Mouse (Mus musculus): Measurements from ENCODE around the gene Tmem132d. TPM values are rescaled to one million over a fixed set of nuclear protein-coding genes. Genes with fewer than 3 reads are reported as not detected.

Tmem132d gene
- total RNA-seq (2021), result 10 to 100 TPM; 17.6 to 18.2 TPM

DNA sequence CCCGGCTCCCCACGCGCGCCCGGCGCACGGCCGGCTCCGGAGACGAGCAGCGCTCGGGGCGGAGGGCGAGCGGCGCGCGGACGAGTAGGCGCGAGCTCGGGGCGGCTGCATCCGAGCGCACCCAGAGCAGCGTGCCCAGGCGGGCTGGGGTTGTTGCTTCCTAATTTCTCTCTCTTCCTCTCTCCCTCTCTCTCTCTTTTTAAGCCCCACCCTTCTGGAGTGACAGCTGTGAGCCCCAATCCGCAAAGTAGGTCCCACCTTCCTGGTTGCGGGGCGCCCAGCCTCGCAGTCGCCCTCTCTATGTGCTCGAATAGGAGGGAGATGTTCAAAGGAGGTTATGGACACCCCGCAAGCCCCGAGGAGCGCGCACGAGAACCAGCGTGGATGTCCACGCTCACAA lies at the start of gene Tmem132d:
Tmem132d (minus strand) TSS at position 162 of the 400 bp plus-strand sequence.
- DNase-seq (ENCODE audit: extremely low spot score in 1 of 2, low spot score in 1 of 2), result peak; percentile 48 to 69

DNA sequence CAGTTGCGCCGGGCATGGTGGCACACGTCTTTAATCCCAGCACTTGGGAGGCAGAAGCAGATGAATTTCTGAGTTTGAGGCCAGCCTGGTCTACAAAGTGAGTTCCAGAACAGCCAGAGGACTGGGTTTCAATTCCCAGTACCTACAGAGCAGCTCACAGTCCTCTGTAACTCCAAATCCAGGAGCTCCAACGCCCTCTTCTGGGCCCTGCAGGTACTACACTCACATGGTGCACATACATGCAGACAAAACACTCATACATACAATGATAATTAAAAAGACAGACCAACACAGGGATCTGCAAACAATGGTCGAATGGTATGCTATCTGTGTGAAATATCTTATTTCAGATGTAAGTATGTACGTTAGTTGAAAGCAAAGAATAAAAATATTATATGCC lies 47.9 kb upstream of the Tmem132d start:
- DNase-seq (ENCODE audit: extremely low spot score in 1 of 2, low spot score in 1 of 2), result no peak

DNA sequence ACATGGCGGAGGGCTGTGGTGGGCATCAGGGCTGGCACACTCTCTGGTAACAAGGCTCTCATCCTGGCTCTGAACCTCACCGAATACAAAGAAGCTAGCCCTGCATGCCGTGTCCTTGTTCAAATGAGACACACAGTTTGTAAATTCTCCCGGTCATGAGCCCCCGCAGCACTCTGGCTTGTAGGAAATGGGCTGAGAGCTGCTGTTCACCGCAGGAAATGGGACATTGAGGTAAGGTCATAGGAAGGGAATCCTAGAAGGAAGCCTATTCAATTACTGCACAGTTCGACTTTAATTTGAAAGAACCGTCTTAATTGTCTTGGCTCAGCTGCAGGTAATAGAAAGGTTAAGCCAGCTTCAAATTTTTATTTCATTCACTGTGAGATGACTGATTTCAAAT lies 42.5 kb upstream of the Tmem132d start:
- DNase-seq (ENCODE audit: extremely low spot score in 1 of 2, low spot score in 1 of 2), result no peak

DNA sequence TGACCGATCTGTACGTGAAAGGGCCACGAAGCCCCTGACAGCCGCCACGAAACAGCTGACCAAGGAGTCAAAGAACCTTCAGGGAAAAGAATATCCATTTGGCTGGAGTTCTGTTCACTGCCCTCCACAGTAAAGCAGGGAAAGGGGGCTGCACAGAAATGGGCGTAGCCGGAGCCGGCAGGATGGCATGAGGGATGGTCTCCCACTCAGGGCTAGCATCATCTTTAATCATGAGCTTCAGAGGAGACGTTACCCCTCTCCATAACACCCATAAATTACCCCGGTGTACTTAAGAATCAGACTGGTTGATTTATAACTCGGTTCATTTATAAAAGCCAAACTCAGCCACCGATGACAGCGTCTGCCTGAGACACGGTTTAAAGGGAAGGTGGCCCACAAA lies 36.9 kb upstream of the Tmem132d start:
- DNase-seq (ENCODE audit: extremely low spot score in 1 of 2, low spot score in 1 of 2), result no peak

DNA sequence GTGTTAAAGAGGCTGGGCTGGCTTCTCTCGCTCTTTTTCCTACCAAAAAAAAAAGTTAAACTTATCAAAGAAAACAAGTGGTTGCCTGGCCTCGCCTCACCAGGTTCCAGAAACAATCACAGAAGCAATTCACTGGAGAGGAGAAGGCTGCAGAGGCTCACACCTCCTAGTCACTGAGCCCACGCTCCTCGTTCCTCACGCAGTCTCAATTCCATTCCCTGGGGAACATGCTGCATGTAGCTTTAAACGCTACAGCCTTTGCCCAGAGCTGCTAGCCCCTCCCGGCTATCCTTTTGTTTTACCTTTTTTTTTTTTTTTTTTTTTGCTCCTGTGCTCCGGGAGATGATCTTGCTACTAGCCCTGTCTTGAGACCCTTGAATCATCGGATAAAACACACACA lies 31.6 kb upstream of the Tmem132d start:
- no peak for DNase-seq (ENCODE audit: extremely low spot score in 1 of 2, low spot score in 1 of 2)

DNA sequence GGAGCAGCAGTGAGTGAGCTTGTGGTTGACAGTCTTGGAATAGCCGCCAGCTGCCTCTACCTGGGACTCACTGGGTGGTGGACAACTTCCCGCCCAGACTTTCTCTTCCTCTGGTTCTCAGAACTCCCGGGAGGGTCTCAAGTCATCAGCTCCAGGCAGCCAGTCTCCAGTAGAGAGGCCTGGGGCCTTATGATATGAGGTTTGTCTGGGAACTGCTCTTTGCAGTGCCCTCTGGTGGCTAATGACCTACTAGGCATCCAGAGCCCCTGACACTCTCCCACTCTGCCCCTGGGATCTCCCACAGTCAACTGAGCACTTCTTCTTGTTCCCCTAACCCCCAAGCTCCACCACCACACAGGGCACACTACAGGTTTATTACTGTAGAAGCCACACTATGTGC lies 27.7 kb upstream of the Tmem132d start:
- no peak for DNase-seq (ENCODE audit: extremely low spot score in 1 of 2, low spot score in 1 of 2)

- no peak for DNase-seq (ENCODE audit: extremely low spot score in 1 of 2, low spot score in 1 of 2)
Measured at GRCm38 (mm10) chr5:128455732-128456131, 22.9 kb upstream of the Tmem132d start.

GRCm38 (mm10) chr5:128452196-128452595 lies 19.3 kb upstream of the Tmem132d start:
- DNase-seq (ENCODE audit: extremely low spot score in 1 of 2, low spot score in 1 of 2), result no peak

- no peak for DNase-seq (ENCODE audit: extremely low spot score in 1 of 2, low spot score in 1 of 2)
Measured at GRCm38 (mm10) chr5:128450808-128451207, 17.9 kb upstream of the Tmem132d start.

DNA sequence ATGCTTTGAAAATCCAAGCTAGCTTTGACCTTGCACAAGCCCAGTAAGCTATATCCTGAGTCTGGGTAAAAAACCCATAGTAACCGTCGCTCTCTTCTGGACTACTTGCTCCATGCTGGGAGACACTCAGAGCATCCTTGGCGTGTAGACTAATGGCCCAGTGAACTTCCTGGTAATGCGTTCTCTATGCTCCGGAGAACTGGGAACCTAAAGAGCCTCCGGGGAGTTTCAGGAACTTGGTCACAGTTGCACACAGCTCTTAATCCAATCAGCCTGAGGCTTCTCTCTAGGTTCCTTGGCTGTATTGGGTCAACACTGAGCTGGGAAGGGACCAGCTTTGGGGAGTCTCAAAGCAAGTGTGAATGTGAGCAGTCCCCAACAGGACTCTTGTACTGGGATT lies 12.0 kb upstream of the Tmem132d start:
- DNase-seq (ENCODE audit: extremely low spot score in 1 of 2, low spot score in 1 of 2), result no peak

GRCm38 (mm10) chr5:128443848-128444247 lies 11.0 kb upstream of the Tmem132d start:
- DNase-seq (ENCODE audit: extremely low spot score in 1 of 2, low spot score in 1 of 2), result no peak

GRCm38 (mm10) chr5:128441121-128441520 lies 8.2 kb upstream of the Tmem132d start:
- no peak for DNase-seq (ENCODE audit: extremely low spot score in 1 of 2, low spot score in 1 of 2)

DNA sequence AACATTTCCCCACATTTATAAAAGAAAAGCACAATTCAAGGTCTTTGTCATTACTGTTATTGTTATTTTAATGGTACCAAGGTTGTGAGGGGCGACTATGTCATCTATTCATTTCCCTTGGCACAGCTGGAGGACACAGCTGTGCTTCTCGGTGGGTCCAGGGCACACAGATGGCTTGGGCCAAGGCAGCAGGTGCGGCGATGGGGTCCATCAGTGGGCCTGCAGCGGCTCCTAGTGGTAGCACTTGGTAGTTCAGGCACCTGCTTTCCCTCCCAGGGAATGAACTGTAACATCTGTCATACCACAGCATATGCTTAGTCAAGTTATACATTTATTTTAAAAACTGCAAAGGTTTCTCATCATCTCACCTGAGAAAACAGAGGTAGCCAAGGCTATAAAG lies 7.0 kb upstream of the Tmem132d start:
- DNase-seq (ENCODE audit: extremely low spot score in 1 of 2, low spot score in 1 of 2), result peak; percentile 72 to 91

- no peak for DNase-seq (ENCODE audit: extremely low spot score in 1 of 2, low spot score in 1 of 2)
Measured at GRCm38 (mm10) chr5:128438078-128438477, 5.2 kb upstream of the Tmem132d start.

GRCm38 (mm10) chr5:128436909-128437308 lies 4.0 kb upstream of the Tmem132d start:
- peak; percentile 84 to 86 for DNase-seq (ENCODE audit: extremely low spot score in 1 of 2, low spot score in 1 of 2)

DNA sequence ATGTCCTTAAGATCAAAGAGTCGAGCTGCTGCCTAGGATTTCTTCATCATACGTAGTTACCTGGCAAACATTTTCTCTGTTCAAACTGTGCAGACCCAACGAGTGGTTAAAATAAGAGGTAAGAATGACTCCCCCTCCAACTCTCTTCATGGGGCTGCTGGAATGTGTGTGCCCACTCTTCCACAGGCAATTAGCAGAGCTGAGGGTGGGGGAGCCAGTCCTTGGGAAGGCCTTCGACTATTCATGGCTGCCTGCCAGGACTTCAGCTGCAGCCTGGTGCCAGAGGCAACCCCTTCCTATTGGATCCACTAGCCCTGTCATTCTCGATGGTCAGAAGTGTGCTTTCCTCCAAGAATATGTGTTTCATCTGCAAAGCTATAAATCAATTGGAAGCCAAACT lies 2.8 kb upstream of the Tmem132d start:
- DNase-seq (ENCODE audit: extremely low spot score in 1 of 2, low spot score in 1 of 2), result no peak

- DNase-seq (ENCODE audit: extremely low spot score in 1 of 2, low spot score in 1 of 2), result no peak
Measured at GRCm38 (mm10) chr5:128433786-128434185, 909 bp upstream of the Tmem132d start.

DNA sequence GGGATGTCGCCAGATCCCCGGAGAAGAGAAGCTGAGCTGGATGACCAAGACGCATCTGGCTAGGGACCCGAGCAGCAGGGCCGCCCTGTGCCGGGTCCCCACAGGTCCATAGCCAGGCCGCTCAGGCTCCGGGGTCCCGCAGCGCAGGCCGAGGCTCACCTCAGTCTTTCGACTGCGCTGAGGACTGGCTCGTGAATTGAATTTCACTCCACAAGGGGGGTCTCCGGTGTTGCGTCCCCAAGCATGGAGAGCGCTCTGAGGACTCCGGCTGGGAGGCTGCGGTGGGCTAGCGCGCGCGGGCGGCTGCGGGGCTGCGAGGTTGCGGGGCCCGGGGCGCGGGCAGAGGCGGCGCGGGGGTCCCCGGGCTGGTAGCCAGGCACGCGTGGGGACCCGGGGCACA lies 455 bp downstream of the Tmem132d start:
- DNase-seq (ENCODE audit: extremely low spot score in 1 of 2, low spot score in 1 of 2), result no peak

DNA sequence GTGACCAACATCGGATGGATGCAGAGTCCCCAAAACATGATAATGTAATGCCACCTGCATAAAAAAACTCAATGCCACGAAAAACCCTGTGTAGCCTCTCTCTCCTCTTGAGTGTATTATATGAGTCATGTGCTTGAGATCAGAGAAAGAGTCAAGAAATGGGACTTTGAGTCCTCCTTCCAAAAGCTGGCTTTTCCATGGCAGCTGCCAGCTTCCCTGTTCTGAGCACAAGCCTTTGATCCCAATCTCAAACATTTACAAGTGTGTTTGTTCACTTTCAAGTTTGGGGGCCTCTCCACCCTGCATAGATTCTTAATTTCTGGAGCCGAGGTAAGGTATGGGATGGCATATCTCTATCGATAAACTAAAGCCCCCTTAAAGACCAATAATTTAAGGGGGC lies 8.2 kb downstream of the Tmem132d start:
- no peak for DNase-seq (ENCODE audit: extremely low spot score in 1 of 2, low spot score in 1 of 2)

DNA sequence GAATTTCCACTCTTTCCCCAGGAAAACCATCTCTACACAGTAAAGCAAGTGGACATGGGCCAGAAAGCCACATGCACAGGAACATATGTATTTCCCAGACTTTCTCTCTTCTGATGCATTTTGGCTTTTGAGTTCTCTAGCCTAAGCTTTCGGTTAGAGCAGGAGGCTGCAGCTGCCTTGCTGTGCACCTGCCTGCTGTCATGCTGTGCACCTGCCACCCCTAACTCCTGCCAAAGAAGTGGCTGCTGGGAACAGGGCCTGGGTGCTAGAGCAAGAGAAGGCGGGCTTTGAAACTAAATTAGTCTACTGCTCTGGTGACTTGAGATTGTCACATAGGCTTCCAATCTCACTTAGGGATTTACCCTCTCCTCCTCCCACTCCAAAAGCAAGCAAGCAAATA lies 8.7 kb downstream of the Tmem132d start:
- no peak for DNase-seq (ENCODE audit: extremely low spot score in 1 of 2, low spot score in 1 of 2)

GRCm38 (mm10) chr5:128422090-128422489 lies 10.8 kb downstream of the Tmem132d start:
- DNase-seq (ENCODE audit: extremely low spot score in 1 of 2, low spot score in 1 of 2), result no peak

DNA sequence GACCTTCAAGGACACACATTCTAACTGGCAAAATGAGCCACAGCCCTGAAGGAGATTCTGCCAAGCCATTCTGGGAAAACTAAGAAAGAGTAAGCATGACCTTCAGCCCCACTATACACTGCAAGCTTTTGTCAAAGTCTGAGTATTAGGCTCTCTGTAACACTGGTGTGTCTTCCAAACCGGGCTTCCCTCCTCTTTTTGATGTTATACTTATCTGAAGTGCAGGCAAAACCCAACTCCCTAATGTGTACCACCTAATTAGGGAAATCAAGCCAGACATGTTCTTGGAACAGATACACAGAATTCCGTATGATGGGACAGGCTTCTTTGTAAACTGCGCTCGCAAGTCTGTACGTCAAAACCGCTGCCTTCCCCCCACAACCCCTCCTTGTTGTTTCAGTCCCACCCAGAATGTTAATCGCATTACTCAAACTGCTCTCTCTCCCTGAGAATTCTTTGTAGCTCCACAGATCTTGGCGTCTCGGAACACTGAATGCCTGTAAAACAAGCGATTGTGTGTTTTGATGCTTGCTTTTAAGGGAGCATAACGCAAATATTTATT lies 14.6 kb downstream of the Tmem132d start:
- no peak for DNase-seq (ENCODE audit: extremely low spot score in 1 of 2, low spot score in 1 of 2)

GRCm38 (mm10) chr5:128414056-128414455 lies 18.8 kb downstream of the Tmem132d start:
- no peak for DNase-seq (ENCODE audit: extremely low spot score in 1 of 2, low spot score in 1 of 2)

Measured in layer of hippocampus, postnatal 25 days (tissue).